Mouse (Mus musculus): ENCODE data around the gene Smg7.

- TF ChIP-seq CTCF (IDR thresholded peaks at IDR 0.05; ENCODE audit: low read depth): no peak
- no peak for TF ChIP-seq EP300 (IDR thresholded peaks at IDR 0.05; ENCODE audit: low read depth)
Measured at GRCm38 (mm10) chr1:152901419-152901764, 1.1 kb downstream of the Smg7 start.
